Mouse (Mus musculus): ENCODE data around the gene Trabd.

Trabd gene

DNA sequence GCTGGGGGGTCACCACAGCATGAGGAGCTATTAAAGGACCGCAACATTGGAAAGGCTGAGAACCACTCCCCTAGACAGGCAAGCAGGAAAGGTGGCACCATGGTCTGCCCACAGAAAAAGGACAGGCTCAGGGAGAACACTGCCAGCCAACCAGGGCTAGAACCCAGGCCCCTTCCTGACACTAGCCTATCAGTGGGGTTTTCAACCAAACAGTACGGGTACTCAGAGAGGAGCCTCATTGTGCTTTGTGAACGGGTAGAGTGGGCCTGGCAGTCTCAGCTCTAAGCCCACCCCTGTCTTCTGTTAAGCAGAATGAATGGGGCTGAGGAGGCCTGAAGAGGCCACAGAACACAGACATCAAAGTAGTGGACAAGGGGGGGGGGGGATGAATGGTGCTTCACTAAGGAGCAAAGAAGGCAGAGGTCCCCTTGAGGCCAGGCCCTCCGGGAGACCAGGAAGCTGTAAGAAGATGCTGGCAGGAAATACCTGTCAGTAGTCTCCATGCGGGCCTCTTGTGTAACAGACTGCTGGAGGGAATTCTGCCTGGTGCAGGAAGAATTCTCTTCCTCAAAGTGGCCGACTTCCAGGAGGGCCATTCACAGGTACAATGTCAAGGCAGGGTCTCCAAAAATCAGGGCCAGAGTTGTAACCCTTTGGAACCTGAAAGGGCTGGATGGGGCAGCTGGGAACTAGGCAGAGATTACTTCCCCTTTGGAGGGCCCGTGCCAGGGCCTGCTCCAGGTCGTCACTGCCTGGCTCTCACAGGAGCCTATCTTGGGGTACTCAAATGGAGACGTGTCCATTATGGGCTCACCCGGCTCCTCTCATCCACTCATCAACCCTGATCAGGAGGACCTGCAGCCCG lies at the start of gene Trabd:
Gene Trabd (plus strand): TSS at position 512 of the 865 bp plus-strand sequence.
- no peak for DNase-seq (ENCODE audit: low read depth, low spot score)

DNA sequence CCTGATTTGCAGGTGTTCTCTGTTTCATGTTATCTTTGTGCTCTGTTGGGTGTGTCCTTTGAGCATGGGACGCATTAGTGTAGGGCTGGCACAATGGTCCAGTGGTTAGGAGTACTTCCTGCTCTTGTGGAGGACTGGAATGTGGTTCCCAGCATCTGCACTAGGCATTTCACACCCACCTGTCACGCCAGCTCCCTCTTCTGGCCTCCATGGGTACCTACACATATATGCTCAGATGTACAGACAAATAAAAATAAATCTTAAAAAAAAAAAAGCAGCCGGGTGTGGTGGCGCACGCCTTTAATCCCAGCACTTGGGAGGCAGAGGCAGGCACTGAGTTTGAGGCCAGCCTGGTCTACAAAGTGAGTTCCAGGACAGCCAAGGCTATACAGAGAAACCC lies 30.5 kb upstream of the Trabd start:
- no peak for DNase-seq (ENCODE audit: low read depth, low spot score)

DNA sequence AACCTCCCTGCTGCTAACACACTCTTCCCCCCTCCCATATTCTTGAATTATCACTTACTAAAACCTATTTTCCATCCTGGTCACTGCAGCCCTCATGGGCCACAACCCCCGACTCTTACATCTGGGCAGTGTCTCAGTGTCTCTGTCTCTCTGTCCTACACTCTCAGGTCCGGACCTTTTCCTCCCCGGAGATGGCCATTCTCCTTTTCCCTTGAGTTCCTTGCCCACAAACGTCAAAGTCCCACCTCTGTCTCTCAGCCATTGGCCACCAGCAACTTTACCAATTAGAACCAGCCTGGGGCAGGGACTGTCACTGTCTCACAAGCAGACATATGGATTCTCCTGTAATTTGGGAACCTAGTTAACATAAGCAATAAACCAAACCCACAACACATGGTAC lies 28.6 kb upstream of the Trabd start:
- DNase-seq (ENCODE audit: low read depth, low spot score), result no peak

DNA sequence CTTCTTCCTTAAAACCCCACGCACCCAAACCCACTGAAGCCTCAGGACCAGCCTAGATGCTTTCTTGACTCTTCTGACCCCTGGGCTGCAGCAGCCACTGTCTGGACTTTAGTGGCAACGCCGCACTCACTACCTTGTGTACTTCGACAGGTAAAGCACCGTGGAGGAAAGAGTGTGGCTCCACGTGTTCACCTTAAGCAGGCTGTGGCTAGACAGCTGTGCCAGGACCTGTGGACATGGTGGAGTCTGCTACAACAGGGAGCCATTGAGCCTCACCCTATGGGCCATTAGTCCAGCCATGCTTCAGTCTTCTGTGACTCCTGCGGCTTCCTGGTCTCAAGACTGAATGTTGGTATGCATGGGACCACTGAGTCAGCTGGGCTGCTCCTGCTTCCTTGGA lies 20.3 kb upstream of the Trabd start:
- DNase-seq (ENCODE audit: low read depth, low spot score), result no peak

DNA sequence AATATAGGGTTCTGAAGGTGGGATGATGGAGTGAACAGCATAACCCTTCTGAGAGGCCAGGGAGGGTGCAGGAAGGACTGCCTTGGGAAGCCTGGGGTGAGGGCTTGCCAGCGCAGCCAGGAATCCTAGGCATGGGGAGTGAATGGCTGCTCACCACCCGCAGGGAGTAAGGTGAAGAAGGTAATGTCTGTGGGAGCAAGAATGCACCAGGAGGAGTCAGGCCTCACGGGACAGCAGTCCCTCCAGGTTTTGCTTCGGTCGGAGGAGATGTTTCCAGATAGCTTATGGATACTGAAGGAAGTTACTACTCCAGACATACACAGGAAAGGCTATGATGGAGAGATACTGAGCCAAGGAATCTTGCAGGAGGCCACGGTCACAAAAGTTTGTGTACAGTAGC lies 16.2 kb upstream of the Trabd start:
- no peak for DNase-seq (ENCODE audit: low read depth, low spot score)

DNA sequence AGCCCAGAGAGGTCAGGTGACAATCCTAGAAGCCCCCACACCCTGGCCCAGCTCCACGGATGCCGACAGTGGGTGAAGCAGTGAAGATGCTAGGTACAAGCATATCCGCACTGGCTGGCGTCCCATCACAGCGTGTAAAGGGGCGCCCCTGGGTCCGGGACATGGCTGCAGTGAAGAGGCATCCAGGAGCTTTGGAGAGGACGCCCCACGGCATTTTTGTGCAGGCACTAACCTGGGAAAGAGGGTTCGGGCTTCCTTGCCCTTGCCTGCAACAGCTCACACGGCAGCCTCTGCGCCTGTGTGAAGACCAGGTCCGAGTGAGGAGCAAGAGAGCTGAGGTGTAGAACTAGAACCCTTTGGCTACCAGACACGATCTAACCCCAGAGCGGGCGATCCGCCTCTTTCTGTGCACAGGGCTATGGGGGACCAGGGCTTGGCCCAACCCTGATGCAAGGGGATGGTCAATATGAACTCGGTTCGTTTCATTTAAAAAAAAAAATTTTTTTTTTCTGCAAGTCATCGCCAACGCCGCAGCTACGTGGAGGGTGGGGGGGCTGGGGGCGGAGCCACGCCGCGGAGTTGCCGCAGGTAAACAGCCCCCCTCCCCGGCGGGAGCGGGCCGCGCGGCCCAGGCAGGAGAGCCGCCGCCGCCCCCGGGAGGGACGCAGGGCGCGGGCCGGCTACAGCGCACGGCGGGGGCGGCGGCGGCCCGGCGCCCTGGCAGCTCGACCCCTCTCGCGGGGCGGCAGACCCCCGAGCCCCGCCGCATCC lies 15.6 kb upstream of the Trabd start, which contains the start of gene Panx2:
Gene Panx2 (plus strand): TSS at position 574 of the 771 bp plus-strand sequence.
- DNase-seq (ENCODE audit: low read depth, low spot score), result no peak

DNA sequence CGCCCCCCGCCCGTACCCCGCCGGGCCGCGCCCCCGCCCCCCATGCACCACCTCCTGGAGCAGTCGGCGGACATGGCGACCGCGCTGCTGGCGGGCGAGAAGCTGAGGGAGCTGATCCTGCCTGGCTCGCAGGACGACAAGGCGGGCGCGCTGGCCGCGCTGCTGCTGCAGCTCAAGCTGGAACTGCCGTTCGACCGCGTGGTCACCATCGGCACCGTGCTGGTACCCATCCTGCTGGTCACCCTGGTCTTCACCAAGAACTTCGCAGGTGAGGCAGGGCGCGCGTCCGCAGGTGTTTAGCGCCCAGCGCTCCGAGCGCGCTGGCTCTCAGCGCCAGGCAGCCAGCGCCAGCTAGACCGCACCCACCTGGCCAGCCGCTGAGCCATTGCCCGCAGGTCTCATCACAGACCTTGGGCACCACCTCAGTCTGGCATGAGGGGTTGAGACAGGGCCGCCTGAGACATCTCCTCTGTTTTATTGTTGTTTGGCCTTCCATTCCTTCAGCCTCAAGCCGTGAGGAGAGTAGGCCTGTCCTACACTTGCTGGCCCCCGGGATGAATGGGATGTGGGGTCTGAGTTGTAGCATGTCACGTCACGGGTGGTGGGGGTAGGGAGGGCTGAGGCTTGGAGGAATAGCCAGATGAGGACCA lies 14.8 kb upstream of the Trabd start:
- DNase-seq (ENCODE audit: low read depth, low spot score), result no peak

DNA sequence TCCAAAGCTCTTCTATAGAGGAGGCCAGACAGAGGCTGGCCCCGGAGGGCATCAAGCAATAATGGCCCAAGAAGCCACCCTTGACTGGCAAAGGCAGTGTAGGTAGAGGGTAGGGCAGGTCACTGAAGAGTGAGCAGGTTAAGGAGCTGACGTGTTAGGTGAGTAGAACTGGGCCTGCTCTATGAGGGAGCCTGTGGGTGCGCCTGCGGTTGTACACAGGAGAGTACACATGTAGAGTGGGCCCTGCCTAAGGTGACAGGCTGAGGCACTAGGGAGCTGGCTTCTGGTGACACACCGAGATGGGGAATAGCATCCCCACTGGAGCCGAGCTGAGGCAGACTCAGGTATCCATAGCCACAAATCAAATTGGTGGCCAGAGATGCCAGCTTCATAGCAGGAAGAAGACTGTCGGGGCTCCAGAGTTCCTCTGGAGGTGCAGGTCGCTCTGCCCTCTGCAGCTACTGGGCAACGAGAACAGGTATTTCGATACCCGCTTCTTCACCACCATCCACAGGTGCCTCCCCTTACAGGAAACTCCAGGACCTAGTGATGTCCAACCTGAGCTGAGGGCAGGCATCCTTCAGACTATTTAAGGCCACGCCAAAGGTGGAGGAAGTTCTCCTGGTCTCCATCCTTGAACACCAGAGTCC lies 14.0 kb upstream of the Trabd start:
- DNase-seq (ENCODE audit: low read depth, low spot score), result no peak

DNA sequence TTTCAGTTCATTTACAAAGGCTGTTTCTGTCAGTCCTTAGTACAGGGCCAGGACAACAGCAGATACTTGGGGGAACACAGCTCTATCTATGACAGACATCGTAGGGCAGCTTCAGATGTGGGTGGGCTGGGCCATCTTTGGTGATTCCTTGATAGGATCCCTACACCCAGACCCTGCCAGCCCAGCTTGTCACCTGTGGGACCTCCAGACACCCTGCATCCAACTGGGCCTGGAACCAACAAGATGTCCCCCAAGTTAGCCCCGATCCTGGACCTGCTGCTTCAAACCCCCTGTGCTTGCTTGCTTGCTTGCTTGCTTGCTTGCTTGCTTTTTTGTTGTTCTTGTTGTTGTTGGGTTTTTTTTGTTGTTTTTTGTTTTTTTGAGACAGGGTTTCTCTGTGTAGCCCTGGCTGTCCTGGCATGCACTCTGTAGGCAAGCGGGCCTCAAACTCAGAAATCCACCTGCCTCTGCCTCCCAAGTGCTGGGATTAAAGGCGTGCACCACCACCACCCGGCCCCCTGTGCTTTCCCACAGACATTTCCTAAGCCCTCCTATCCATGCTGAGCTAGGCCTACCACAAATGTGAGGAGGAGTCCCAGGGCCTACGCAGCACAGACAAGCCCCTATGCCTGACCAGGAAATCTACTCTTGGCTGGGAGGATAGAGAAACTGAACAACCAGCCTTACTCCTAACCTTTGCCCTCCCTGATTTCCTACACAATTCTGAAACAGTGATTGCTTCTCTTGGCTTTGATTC lies 13.0 kb upstream of the Trabd start:
- DNase-seq (ENCODE audit: low read depth, low spot score), result no peak

DNA sequence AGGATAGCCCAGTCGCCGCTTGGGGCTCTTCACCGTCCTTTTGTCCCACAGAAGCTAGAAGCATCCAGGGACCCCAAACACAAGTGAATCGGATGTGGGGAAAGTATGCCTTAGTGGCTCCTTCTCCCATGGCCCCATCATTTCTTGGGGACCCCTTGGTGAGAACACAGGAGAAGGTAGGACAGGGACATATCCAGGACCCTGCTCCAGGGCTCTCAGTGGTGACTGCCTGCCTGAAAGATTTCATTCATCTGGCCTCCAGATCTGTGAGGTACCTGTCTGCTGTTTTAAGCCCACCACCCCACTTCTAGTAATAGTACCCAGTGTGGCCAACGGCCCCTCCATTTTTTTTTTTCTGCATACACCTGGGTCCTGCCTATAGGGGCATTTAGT lies 12.4 kb upstream of the Trabd start:
- no peak for DNase-seq (ENCODE audit: low read depth, low spot score)

DNA sequence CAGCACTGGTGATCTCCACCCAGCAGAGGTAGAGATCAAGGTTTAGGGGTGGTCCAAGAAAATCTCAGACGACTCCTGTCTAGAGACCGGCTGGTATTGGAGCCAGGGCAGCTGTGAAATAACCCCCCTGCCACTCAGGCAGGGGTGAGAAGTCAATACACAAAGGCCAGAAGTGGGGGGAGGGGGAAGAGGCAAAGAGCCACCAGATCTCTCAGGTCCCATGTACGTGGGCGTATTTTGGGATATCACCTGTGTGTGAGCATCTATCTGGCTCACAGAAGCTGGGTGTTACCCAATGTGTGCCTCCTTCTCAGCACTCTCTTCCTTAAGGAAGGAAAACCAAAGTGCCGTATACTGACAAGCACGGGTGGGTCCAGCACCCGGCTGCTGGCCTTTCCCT lies 11.9 kb upstream of the Trabd start:
- no peak for DNase-seq (ENCODE audit: low read depth, low spot score)

DNA sequence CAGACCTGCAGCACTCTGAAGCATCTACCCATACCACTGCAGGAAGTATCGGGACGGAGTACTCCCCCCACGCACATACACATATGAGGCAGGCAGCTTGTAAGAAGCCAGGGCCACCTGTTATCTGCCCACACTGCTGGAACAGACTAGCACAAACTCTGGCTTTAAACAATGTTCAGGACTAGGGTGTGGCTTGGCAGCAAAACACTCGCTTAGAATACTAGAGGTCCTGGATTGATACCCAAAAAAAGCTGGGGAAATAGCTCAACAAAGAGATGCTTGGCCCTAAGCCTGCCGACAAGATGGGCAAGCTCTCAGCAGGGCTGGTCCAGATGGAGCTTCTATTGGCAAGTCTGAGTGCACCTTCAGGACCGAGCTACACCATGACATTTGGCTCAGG lies 11.4 kb upstream of the Trabd start:
- no peak for DNase-seq (ENCODE audit: low read depth, low spot score)

DNA sequence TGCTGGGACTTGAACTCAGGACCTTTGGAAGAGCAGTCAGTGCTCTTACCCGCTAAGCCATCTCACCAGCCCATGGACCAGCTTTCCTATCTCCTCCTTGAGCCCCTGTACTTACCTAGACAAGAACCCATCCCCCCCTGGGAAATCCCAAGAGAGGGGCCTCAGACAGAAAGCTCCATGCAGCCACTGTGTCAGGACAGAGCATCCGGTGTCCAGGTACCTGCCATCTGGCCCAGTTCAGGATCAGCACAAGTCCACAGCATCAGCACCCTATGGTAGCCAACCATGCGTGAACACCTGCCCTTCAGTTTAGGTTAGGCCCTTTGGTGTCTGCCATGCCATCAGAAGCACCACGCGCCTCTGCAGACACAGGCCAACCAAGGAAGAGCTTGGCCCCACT lies 10.0 kb upstream of the Trabd start:
- no peak for DNase-seq (ENCODE audit: low read depth, low spot score)

DNA sequence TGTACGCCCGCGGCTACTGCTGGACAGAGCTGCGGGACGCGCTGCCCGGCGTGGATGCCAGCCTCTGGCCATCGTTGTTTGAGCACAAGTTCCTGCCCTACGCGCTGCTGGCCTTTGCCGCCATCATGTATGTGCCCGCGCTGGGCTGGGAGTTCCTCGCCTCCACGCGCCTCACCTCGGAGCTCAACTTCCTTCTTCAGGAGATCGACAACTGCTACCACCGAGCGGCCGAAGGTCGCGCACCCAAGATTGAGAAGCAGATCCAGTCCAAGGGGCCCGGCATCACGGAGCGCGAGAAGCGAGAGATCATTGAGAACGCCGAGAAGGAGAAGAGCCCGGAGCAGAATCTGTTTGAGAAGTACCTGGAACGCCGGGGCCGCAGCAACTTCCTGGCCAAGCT lies 7.3 kb upstream of the Trabd start:
- no peak for DNase-seq (ENCODE audit: low read depth, low spot score)

DNA sequence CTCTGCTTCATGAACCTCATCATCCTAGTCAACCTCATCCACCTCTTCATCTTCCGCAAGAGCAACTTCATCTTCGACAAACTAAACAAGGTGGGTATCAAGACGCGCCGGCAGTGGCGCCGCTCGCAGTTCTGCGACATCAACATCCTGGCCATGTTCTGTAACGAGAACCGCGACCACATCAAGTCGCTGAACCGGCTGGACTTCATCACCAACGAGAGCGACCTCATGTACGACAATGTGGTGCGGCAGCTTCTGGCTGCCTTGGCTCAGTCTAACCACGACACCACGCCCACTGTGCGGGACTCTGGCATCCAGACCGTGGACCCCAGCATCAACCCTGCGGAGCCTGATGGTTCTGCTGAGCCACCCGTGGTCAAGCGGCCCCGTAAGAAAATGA lies 6.7 kb upstream of the Trabd start:
- DNase-seq (ENCODE audit: low read depth, low spot score), result no peak

DNA sequence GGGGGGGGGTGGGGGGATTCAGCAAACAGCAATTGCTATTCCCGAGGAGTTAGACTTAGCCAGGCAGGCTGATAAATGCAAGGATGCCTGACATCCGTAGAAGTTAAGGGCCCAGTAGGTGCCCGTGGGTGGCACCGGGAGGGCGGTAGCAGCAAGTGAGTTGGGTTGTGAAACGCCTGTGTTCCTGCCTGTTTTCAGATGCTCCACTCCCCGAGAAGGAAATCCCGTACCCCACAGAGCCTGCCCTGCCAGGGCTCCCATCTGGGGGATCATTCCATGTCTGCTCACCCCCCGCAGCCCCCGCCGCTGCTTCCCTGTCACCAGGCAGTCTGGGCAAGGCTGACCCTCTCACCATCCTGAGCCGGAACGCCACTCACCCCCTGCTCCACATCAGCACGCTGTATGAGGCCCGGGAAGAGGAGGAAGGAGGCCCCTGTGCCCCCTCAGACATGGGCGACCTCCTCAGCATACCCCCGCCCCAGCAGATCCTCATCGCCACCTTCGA lies 5.5 kb upstream of the Trabd start:
- no peak for DNase-seq (ENCODE audit: low read depth, low spot score)

DNA sequence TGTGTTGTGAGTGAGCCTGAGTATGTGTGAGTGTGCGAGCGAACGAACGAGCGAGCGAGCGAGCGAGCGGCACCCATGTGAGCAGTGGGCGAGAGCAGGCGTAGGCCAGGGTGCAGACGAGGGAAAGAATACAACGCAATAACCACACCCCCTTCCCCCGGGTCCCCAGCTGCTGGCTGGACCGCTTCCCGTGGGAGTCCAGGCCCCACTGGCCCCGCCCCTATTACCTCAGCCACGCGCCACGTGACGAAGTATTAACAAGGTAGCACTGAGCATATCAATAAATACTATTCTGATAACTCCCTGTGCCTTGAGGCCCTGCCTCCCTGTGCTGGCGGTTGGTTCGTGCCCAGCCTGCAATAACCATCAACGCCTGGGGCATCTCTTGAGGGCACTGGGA lies 4.3 kb upstream of the Trabd start:
- DNase-seq (ENCODE audit: low read depth, low spot score), result no peak

DNA sequence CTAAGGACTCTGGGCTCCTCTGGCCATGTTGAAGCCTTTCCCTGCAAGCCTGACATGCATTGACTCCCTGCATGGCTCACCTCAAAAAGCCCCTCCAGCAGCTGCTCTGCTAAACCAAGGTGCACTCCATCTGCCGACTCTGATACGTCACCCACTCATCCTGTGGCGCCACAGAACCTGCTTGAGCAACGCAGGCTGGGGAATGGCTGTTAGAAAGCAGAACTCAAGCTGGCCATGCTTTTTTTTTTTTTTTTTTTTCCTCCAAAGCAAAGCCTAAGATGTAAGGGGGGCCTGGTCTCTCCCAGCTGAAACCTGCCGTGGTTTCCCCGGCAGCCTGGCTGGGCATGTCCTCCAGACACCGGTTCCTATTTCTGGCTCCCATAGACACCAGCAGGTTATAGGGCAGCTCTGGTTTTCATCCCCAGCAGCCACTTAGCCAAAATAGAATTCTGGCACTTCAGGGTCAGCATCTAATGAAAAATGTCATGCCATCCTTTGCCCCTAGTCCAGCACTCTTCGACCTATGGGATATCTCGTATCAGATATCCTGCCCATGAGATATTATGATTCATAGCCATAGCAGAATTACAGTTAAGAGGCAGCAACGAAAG lies 826 bp upstream of the Trabd start:
- no peak for DNase-seq (ENCODE audit: low read depth, low spot score)

DNA sequence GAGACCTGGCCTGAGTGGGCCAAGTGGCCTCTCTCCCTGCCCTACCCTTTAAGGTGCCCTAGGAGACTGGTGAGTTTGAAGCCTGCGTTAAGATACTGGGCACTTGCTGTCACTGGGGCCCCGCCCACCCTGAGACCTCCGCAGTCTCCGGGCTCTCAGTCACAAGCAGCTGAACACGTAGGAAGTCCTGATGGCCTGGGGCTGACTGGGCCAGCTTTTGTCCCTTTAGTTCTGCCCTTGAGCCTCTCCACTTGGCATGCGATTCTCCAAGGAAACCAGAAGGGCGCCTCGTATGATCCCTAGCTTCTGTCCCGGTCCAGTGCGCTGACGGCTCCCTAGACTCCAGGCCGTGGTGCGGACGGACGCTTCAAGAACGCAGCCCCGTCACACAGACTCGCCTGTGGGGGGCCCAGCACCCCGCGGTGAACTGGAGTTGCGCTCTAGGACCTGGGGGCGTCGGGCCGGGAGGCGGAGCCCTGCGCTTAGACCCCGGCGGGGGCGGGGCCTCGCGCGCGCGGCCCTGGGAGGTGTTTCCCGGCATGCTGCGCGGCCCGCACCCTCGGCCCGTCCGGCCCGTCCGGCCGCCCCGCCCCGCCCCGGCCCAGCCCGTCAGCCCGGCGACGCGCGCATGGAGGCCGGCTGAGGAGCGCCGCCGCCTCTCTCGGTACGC lies 689 bp downstream of the Trabd start:
- DNase-seq (ENCODE audit: low read depth, low spot score), result peak; percentile 74

DNA sequence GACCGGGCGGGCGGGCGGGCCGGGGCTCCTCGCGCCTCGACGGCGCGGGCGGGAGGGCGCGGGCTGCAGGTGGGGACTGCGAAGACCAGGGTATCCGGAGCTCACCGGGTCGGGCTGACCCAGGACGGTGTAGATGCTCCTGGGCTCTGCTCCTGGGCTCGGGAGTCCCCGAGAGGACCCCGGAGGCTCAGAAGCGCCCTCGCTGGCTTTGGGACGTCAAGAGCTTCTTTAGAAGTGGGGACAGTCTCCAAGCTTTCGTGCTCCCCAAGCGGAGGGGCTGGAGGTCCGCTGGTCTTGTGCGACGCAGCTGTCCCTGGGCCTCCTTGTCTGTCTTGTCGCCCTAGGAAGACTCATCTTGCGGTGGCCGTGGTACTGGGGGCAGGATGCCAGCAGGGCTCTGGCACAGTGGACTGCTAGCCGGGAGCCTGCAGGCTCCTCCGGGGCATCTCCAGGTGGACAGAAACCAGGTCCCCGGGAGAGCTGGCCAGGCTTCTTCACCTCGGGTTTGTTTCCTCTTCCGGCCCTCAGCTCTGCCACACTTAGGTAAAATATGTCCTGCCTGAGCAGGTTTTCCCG lies 1.3 kb downstream of the Trabd start:
- no peak for DNase-seq (ENCODE audit: low read depth, low spot score)

Data from retina, adult 2 months (tissue).